23 mouse cellular contexts compared by ENCODE assay signal in genomic region chr2:72245631-72246030, GRCm38 (mm10). TPM values are rescaled to one million over a fixed set of nuclear protein-coding genes. Genes with fewer than 3 reads are reported as not detected.
DNase-seq lines count a peak whose midpoint lies in the region; ATAC-seq lines count a peak whose summit lies in the region.
"Had no signal": no experiment of that assay in that cellular context is flagged by ENCODE, and none has a peak within 500 bp of the region (broad histone marks: within the 10 kb centered on the region; RNA-seq: fewer than 3 reads in every experiment).

No protein-coding gene starts in this region.

- no peak for DNase-seq in frontal cortex, postnatal 25 days (ENCODE audit: low spot score in 2 of 2)
- no peak for DNase-seq in heart, postnatal 4 days
- DNase-seq in brain, adult 2 months (ENCODE audit: low read depth, low spot score) = peak; percentile 19
- DNase-seq: adrenal gland, postnatal 14 days; cerebellum, adult 18-20 months; cerebellum, adult 9-11 months; cerebellum, postnatal 36 days; gastrocnemius, adult 2 months; gastrocnemius, postnatal 25 days; heart, adult 18-20 months; kidney, adult 11 months had no signal

- H3K4me2 ChIP-seq in heart, embryonic 16.5 days (ENCODE audit: low read depth, low read length) = no peak overlapping the region
- H3K4me2 ChIP-seq in stomach, embryonic 16.5 days (ENCODE audit: low read depth, low read length) = no peak overlapping the region
- H3K4me2 ChIP-seq: forebrain, embryonic 12.5 days; heart, embryonic 13.5 days; hindbrain, embryonic 13.5 days had no signal

- WGBS in heart, embryonic 16.5 days = 61% methylated on average over 4 of the region's 4 CpGs
- WGBS in stomach, embryonic 16.5 days = 57% methylated on average over 4 of the region's 4 CpGs

- no peak overlapping the region for H3K9ac ChIP-seq in heart, embryonic 16.5 days (ENCODE audit: low read length)
- no peak overlapping the region for H3K9ac ChIP-seq in stomach, embryonic 16.5 days (ENCODE audit: low read length)
- H3K9ac ChIP-seq: forebrain, embryonic 12.5 days; heart, embryonic 13.5 days; hindbrain, embryonic 13.5 days had no signal

- peak overlapping the region; percentile 3; the same call in 1 of the 2 replicates for H3K27ac ChIP-seq in heart, embryonic 16.5 days (ENCODE audit: low read length)
- H3K27ac ChIP-seq in stomach, embryonic 16.5 days (ENCODE audit: low read length) = no peak overlapping the region; the same call in 1 of the 2 replicates
- H3K27ac ChIP-seq: forebrain, embryonic 12.5 days; gastrocnemius, adult 2 months; heart, embryonic 13.5 days; hindbrain, embryonic 13.5 days; hindbrain, postnatal 0 days had no signal

- no peaks in the 10 kb centered on the region for H3K27me3 ChIP-seq in heart, embryonic 16.5 days (ENCODE audit: control insufficient read depth, insufficient read depth, low read length)
- H3K27me3 ChIP-seq in stomach, embryonic 16.5 days (ENCODE audit: control insufficient read depth, insufficient read depth, low read length) = no peaks in the 10 kb centered on the region
- H3K27me3 ChIP-seq: CH12.LX; heart, embryonic 13.5 days; Patski had no signal

- 0 out of 2 replicates have a peak, but pooled peaks have one; percentile 39 for ATAC-seq in frontal cortex, adult (ENCODE audit: low TSS enrichment)
- no peak for ATAC-seq in heart, embryonic 16.5 days (replicated peaks; ENCODE audit: extremely low read depth, insufficient read depth, low FRiP score)
- peak; percentile 50; the same call in 1 of the 2 replicates for ATAC-seq in stomach, embryonic 16.5 days (ENCODE audit: insufficient read depth, low FRiP score)
- no peak for ATAC-seq in CD4-positive, CD25-positive, alpha-beta regulatory T cell, adult 4 months
- ATAC-seq: activated CD4-positive, CD25-positive, alpha-beta regulatory T cell, adult 4 months; forebrain, embryonic 16.5 days; hindbrain, postnatal 0 days; Patski had no signal

- H3K4me3 ChIP-seq in heart, embryonic 16.5 days (ENCODE audit: low read length) = no peak overlapping the region
- no peak overlapping the region for H3K4me3 ChIP-seq in stomach, embryonic 16.5 days (replicated peaks; ENCODE audit: low read length)
- H3K4me3 ChIP-seq: forebrain, embryonic 12.5 days; gastrocnemius, adult 2 months; heart, embryonic 13.5 days; hindbrain, embryonic 13.5 days had no signal

- H3K4me1 ChIP-seq in heart, embryonic 16.5 days (ENCODE audit: control insufficient read depth, insufficient read depth, low read length) = peaks cover 29% of the 10 kb centered on the region
- H3K4me1 ChIP-seq in stomach, embryonic 16.5 days (ENCODE audit: control insufficient read depth, insufficient read depth, low read length) = 0 out of 2 replicates have a peak, but pooled peaks cover 3% of the 10 kb centered on the region

- H3K9me3 ChIP-seq in heart, embryonic 16.5 days (replicated peaks; ENCODE audit: control insufficient read depth, low read length) = no peaks in the 10 kb centered on the region
- H3K9me3 ChIP-seq in stomach, embryonic 16.5 days (replicated peaks; ENCODE audit: control insufficient read depth, low read length) = no peaks in the 10 kb centered on the region
- H3K9me3 ChIP-seq: forebrain, embryonic 12.5 days; heart, embryonic 13.5 days; hindbrain, embryonic 13.5 days had no signal

- H3K36me3 ChIP-seq in heart, embryonic 16.5 days (ENCODE audit: control insufficient read depth, insufficient read depth) = no peaks in the 10 kb centered on the region
- H3K36me3 ChIP-seq in stomach, embryonic 16.5 days (ENCODE audit: control insufficient read depth, insufficient read depth, low read length) = no peaks in the 10 kb centered on the region
- H3K36me3 ChIP-seq: forebrain, embryonic 12.5 days; heart, embryonic 13.5 days; hindbrain, embryonic 13.5 days had no signal

RNA-seq across cellular contexts. Expression of gene Map3k20, which starts 39.8 kb away (rescaled TPM):
- polyA plus RNA-seq in heart, embryonic 16.5 days (2015; fragmentation: Nextera tagmentation; extraction: Ambion mirVana) = 46.4 and 49.4 TPM in 2 replicates
- total RNA-seq in heart, postnatal 4 days (2021) = 100 to 1,000 TPM; 223 to 231 TPM
- polyA plus RNA-seq in stomach, embryonic 16.5 days (2015; fragmentation: Nextera tagmentation; extraction: Ambion mirVana) = 24.6 and 25.0 TPM in 2 replicates
- polyA plus RNA-seq in CD4-positive, CD25-positive, alpha-beta regulatory T cell, adult 4 months (2017; shearing (Covaris generic)) = under 1 TPM in 1 of 2 experiments, not detected in 1; 0.17 TPM

Comparison
In these comparisons a context has a peak if more than half of its experiments do, and no peak if none do; other contexts are left out.
1. ATAC-seq: peak in frontal cortex, adult (single experiment) and stomach, embryonic 16.5 days (single experiment); none in heart, embryonic 16.5 days (single experiment) and CD4-positive, CD25-positive, alpha-beta regulatory T cell, adult 4 months (single experiment).
2. RNA of gene Map3k20, which starts 39.8 kb away (polyA plus RNA-seq): 46.4 to 49.4 TPM in heart, embryonic 16.5 days and 24.6 to 25.0 TPM in stomach, embryonic 16.5 days; 0.17 TPM in CD4-positive, CD25-positive, alpha-beta regulatory T cell, adult 4 months; every median in the first group is over 10 times any median in the second.